8 mouse cellular contexts compared by ENCODE assay signal in the genomic region with DNA sequence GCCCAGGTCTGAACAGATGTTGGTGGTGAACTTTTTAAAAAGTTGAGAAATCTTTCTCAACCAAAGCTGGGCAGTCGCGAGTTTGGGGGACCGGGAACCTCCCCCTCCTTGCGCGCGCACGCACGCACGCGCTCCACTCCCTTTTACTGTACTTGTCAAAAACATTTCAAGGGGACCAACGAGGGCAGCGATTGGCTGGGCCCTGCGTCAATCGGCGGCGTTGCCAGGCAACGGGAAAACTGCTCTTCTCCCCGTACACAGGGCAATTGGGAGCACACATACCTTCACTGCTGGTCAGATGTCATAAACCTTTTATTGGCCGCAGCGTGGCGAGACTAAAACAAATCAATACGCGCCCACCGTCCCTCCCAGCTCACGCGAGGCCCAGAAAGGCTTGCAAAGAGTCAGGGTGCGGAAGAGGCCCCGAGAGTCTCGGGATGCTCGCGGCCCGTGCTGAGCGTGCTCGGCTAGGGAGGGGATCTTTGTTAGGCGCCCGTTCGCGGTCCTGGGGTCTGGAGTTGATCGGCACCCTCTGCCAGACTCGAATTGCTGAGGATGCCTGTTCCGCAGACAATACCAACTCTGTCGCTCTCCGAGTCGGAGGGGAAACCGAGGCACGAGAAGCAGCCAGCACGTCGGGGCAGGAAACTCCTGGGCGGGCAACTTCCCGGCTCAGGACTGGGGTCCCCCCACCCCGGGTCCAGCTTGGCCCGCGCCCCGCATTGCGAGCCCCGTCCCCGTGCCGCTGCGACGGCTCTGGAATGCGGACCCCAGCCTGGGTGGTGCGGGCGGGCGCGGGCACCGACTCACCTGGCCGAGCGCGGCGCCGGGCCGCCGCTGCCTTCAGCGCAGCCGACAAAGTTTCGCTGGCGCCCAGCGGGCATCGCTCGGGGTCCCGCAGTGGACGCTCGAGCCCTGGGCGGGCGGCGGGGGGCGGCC.
A peak's percentile ranks its signal among the peaks of the same experiment; 100 is the strongest.
DNase-seq lines count a peak whose midpoint lies in the region; ATAC-seq and TF ChIP-seq lines count a peak whose summit lies in the region.

No protein-coding gene starts in this region.

- peak; percentile 85 for ATAC-seq in common myeloid progenitor, adult 5-6 weeks (replicated peaks; ENCODE audit: low read depth, poor library complexity, severe bottlenecking)
- ATAC-seq in hindbrain, postnatal 0 days, result peak; percentile 90
- ATAC-seq in megakaryocyte, adult 5-6 weeks (ENCODE audit: poor library complexity, severe bottlenecking), result peak; percentile 81

- no peaks in the 10 kb centered on the region for H3K36me3 ChIP-seq in hindbrain, postnatal 0 days (ENCODE audit: insufficient read depth, low read length)

- H3K27me3 ChIP-seq in hindbrain, postnatal 0 days (ENCODE audit: insufficient read depth, low read length), result no peaks in the 10 kb centered on the region

- intact Hi-C loops in gastrocnemius, adult 2 months (cut with DNase I), result loop anchor here (2.0 to 5.0 kb wide), 6 partner anchors 45 to 295 kb away; a partner anchor contains a TSS
- intact Hi-C loops in left cerebral cortex, adult 2 months (cut with DNase I), result loop anchor here (2.0 to 10.0 kb wide), 5 partner anchors 60 to 295 kb away; a partner anchor contains a TSS

- peak overlapping the region; percentile 91 for H3K4me2 ChIP-seq in hindbrain, postnatal 0 days (ENCODE audit: low read depth, low read length)

- DNase-seq in ZHBTc4 (ENCODE audit: low read depth, low spot score), result peak; percentile 99
- peak; percentile 99 for DNase-seq in gastrocnemius, adult 2 months
- DNase-seq in hindbrain, postnatal 0 days (ENCODE audit: low spot score), result peak; percentile 97
- peak; percentile 98 to 99 for DNase-seq in left cerebral cortex, adult 2 months (ENCODE audit: extremely low spot score in 1 of 2, low spot score in 2 of 2)
- peak; percentile 99 to 100 for DNase-seq in right cerebral cortex, adult 2 months (ENCODE audit: low spot score in 2 of 2)
- DNase-seq in urinary bladder, postnatal 14 days (ENCODE audit: low spot score), result peak; percentile 100

- peak overlapping the region; percentile 97 for H3K27ac ChIP-seq in gastrocnemius, adult 2 months
- H3K27ac ChIP-seq in hindbrain, postnatal 0 days, result peak overlapping the region; percentile 86
- peak overlapping the region; percentile 80 for H3K27ac ChIP-seq in left cerebral cortex, adult 2 months

- H3K9ac ChIP-seq in hindbrain, postnatal 0 days (replicated peaks; ENCODE audit: low read length), result peak overlapping the region; percentile 77

- H3K4me3 ChIP-seq in gastrocnemius, adult 2 months, result peak overlapping the region; percentile 98
- H3K4me3 ChIP-seq in hindbrain, postnatal 0 days (ENCODE audit: low read length), result peak overlapping the region; percentile 89
- H3K4me3 ChIP-seq in left cerebral cortex, adult 2 months, result peak overlapping the region; percentile 86

- TF ChIP-seq CTCF in gastrocnemius, adult 2 months (IDR thresholded peaks at IDR 0.05), result no peak
- no peak for TF ChIP-seq CTCF in hindbrain, postnatal 0 days (IDR thresholded peaks at IDR 0.05; ENCODE audit: low read depth)
- TF ChIP-seq CTCF in left cerebral cortex, adult 2 months (IDR thresholded peaks at IDR 0.05), result no peak

- 1% methylated on average over 78 of the region's 87 CpGs for WGBS in hindbrain, postnatal 0 days

- no peaks in the 10 kb centered on the region for H3K4me1 ChIP-seq in hindbrain, postnatal 0 days (ENCODE audit: insufficient read depth, low read length)

- no peaks in the 10 kb centered on the region for H3K9me3 ChIP-seq in hindbrain, postnatal 0 days (ENCODE audit: low read length)

Comparison
In these comparisons a context has a peak if more than half of its experiments do, and no peak if none do; other contexts are left out.
1. Peak in every context shown above with its lines: DNase-seq, ATAC-seq, H3K4me3 ChIP-seq and H3K27ac ChIP-seq.